Mouse (Mus musculus) MEL (cell line): ENCODE results near the gene Dnmt3l.

Experiments
- EP300 ChIP-seq, 2 experiments: IDR thresholded peaks; 2 replicates each; pipeline ENCODE4 v1.6.1; 2011; ENCODE audit warnings: improper control_type of control experiment in 2 of 2, low read length in 2 of 2, low read depth in 1 of 2, mild to moderate bottlenecking in 1 of 2
- POLR2A ChIP-seq, 2 experiments: IDR thresholded peaks; 2 replicates each; pipeline ENCODE4 v1.6.1; 2011 to 2012; ENCODE audit warnings: low read length in 2 of 2, mild to moderate bottlenecking in 2 of 2, control low read depth in 1 of 2, improper control_type of control experiment in 1 of 2, low read depth in 1 of 2, moderate library complexity in 1 of 2; ENCODE audit not compliant: control insufficient read depth in 1 of 2, insufficient read depth in 1 of 2, poor library complexity in 1 of 2
- SMC3 ChIP-seq: IDR thresholded peaks from 2 replicates; pipeline ENCODE4 v1.6.1; 2011; ENCODE audit warnings: low read depth, low read length, improper control_type of control experiment

DNA sequence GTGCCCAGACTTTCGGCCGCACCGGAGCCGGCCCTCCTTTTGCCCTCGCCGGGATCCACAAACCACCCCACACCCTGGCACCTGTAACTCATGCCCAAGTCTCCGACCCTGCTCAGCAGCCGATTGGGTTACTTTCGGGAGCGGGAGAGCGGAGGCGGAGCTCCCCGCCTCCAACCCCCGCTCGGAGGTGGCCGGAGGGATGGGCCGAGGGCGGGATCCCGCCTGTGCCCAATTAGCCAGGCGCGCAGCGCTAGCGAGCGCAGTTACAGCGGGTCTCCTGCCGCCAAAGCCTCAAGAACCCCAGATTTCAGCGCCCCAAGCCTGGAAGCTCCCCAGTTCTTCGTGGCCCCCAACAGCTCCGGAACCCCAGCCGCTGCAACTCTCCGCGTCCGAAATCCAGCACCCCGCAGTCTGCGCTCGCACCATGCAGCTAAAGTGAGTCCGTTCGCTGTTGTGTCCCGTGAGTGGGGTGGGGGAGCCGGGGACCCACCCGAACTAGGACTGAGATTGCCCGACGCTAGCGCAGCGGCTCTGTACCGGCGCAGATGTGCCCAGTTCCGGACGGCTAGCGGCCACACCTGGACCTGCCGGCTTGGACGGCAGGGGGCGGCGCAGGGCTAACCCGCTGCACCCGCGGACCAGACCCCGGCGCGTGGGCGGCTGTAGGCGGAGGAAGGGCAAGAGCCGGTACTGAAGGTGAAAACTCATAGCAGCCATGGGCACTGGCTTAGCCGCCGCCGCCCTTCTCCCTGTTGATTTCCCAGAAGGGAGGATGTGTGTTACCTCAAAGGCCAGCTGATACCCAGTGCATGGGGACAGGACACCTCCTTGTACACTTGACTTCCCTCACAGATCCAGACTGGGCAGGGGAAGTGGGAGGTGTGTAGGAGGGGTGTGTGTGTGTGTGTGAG lies 27.6 kb downstream of the Dnmt3l start, which contains the start of gene Icosl:
- TF ChIP-seq POLR2A (IDR thresholded peaks at IDR 0.05; ENCODE audit: control insufficient read depth in 1 of 2, insufficient read depth in 1 of 2, low read depth in 1 of 2, low read length in 2 of 2, poor library complexity in 1 of 2) (no peak), SMC3 (no peak), EP300 (IDR thresholded peaks at IDR 0.05; ENCODE audit: low read depth in 1 of 2, low read length in 2 of 2) (no peak)
